Mouse (Mus musculus): ENCODE results near the gene Cyp2d10.

DNA sequence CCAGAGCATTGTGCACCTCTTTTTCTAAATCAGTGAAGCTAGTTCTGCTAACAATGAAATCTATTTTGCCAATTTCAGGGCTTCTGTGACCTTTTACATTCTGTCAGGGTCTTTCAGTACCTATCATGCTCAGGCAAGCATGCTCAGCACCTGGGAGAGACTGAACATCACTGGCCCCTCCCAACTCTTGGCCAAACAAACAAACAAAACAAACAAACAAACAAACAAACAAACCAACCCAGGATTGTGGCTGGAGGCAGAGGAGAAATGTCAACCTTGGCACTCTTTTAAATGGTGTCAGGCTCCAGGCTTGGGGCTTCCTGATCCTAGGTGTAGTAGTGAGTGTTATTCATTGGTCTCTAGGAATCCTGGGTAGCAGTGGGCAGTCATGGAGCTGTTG, 26.1 kb upstream of the Cyp2d10 start, which contains the start of gene Cyp2d9:
- TF ChIP-seq CTCF (IDR thresholded peaks at IDR 0.05; ENCODE audit: extremely low read depth, insufficient read depth, low read length) (no peak), POLR2A (IDR thresholded peaks at IDR 0.05; ENCODE audit: extremely low read depth, insufficient read depth, low read length) (no peak)
